Mouse (Mus musculus) heart, embryonic 14.5 days (tissue): Measurements from ENCODE around the gene Nexn. TPM values are rescaled to one million over a fixed set of nuclear protein-coding genes. Genes with fewer than 3 reads are reported as not detected.
"Not testable (repeated sequence)": the region's sequence is repeated elsewhere in the genome, so short reads cannot be mapped to it uniquely, and the experiment has no call there.

Experiments used
- ATAC-seq: fragments of 200-750 bp; cut with Nextera tagmentation; 2 replicates; pipeline ENCODE4 v1.8.0; 2017; ENCODE audit warnings: low read depth, moderate TSS enrichment; ENCODE audit not compliant: insufficient number of reproducible peaks, insufficient read depth, low FRiP score
- H3K27ac ChIP-seq, 2 experiments: fragments of 200-500 bp in 1 of 2; fragments of 300-500 bp in 1 of 2; sonication (generic) in 1 of 2; replicated peaks in 1 of 2; 2 replicates each; pipeline ENCODE4 v1.5.1; 2012 to 2014; ENCODE audit warnings: low read depth in 2 of 2, low read length in 2 of 2, control low read depth in 1 of 2, mild to moderate bottlenecking in 1 of 2, mixed read lengths in 1 of 2; ENCODE audit not compliant: control insufficient read depth in 1 of 2, insufficient read depth in 1 of 2
- H3K27me3 ChIP-seq: fragments of 300-500 bp; sonication (generic); 2 replicates; pipeline ENCODE4 v1.6.1; 2014; ENCODE audit warnings: mild to moderate bottlenecking, low read length, control low read depth; ENCODE audit not compliant: control insufficient read depth, insufficient read depth
- H3K36me3 ChIP-seq: fragments of 300-500 bp; sonication (generic); 2 replicates; pipeline ENCODE4 v1.6.1; 2014; ENCODE audit warnings: mild to moderate bottlenecking, control low read depth, low read length, mixed read lengths; ENCODE audit not compliant: control insufficient read depth, insufficient read depth
- H3K4me1 ChIP-seq, 2 experiments: fragments of 200-500 bp in 1 of 2; fragments of 300-500 bp in 1 of 2; sonication (generic) in 1 of 2; 2 replicates each; pipeline ENCODE4 v1.6.1; 2012 to 2014; ENCODE audit warnings: low read length in 2 of 2, control low read depth in 1 of 2, mixed read lengths in 1 of 2; ENCODE audit not compliant: control insufficient read depth in 2 of 2, insufficient read depth in 2 of 2
- H3K4me2 ChIP-seq: fragments of 300-500 bp; sonication (generic); 2 replicates; pipeline ENCODE4 v1.6.1; 2014; ENCODE audit warnings: mild to moderate bottlenecking, low read length
- H3K4me3 ChIP-seq, 2 experiments: fragments of 200-500 bp in 1 of 2; fragments of 300-500 bp in 1 of 2; sonication (generic) in 1 of 2; 2 replicates each; pipeline ENCODE4 v1.5.1; 2012 to 2014; ENCODE audit warnings: low read length in 2 of 2, mild to moderate bottlenecking in 2 of 2, control low read depth in 1 of 2, low read depth in 1 of 2, moderate library complexity in 1 of 2; ENCODE audit not compliant: control insufficient read depth in 1 of 2, insufficient read depth in 1 of 2
- H3K9ac ChIP-seq: fragments of 300-500 bp; sonication (generic); 2 replicates; pipeline ENCODE4 v1.6.1; 2014; ENCODE audit warnings: mild to moderate bottlenecking, low read length
- H3K9me3 ChIP-seq: fragments of 300-500 bp; sonication (generic); 2 replicates; pipeline ENCODE4 v1.6.1; 2016; ENCODE audit warnings: low read length, control low read depth; ENCODE audit not compliant: control insufficient read depth
- whole genome bisulfite sequencing: fragments of 180-500 bp; shearing (Covaris S2); extraction: QIAGEN DNeasy Blood & Tissue Kit; methylation state at CpG from one replicate; pipeline ENCODE4 v1.1.7; 2014; 5-methylcytosine and 5-hydroxymethylcytosine counted together
- polyA plus RNA-seq: library from polyadenylated mRNA; unstranded; fragments of >200 nt; fragmentation: Nextera tagmentation; extraction: Ambion mirVana; gene quantifications from 2 replicates; pipeline ENCODE4 v1.2.1, GENCODE M21; 2014

Nexn gene
- polyA plus RNA-seq = 238 and 249 TPM in 2 replicates

DNA sequence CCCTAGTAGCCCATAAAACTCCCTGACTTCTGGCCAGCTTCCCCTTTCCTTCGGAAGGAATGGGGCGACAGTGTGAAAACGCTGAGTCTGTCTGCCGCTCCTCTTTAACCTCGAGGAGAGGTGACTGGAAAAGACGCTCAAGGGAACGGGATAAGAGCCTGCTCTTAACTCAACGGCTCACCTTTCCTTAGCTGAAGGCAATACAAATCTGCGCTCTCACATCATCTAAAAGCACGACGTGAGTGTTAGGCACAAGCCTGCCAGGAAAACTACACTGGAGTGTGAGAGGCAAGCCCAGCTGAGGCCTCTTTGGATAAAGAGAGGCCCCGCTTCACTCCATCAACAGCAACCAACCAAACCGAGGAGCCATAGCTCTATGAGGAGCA is at the start of gene Nexn:
Nexn (minus strand) TSS at position 315 of the 386 bp plus-strand sequence.
- Histone ChIP-seq H3K27me3 (no peaks in the 10 kb centered on the region), H3K4me3 (peak within 1 kb of the TSS; percentile 75 to 78), H3K27ac (peak within 1 kb of the TSS; percentile 99 to 100), H3K4me2 (peak within 1 kb of the TSS; percentile 88), H3K36me3 (peaks cover 16% of the 10 kb centered on the region; the same call in 1 of the 2 replicates), H3K9ac (peak within 1 kb of the TSS; percentile 99), H3K9me3 (no peaks in the 10 kb centered on the region), H3K4me1 (peaks cover 17 to 35% of the 10 kb centered on the region in 2 experiments)
- peak; percentile 19; the same call in 1 of the 2 replicates for ATAC-seq
- WGBS = 3% methylated on average over 13 of the region's 13 CpGs

DNA sequence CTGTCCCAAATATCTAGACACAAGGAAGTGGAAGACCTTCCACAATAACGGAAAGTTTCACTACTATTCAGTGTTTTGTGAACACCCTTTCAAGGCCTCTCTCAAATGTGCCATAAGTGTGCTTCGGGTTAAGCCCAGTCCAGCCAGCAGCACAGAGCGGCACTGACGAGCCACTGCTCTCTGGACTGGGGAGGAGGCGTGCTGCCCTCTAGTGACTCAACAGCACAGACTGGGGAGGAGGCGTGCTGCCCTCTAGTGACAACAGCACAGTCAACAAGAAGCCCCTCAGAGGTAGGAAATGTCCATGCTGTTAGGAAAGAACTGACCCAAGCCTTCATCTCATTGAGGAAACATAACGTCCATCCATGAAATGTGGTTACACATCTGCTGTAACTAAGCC is 49.5 kb upstream of the Nexn start:
- H3K4me2 ChIP-seq = no peak overlapping the region
- 7% methylated on average over 7 of the region's 7 CpGs for WGBS
- H3K9me3 ChIP-seq = no peaks in the 10 kb centered on the region
- peak overlapping the region in 1 of 2 experiments; percentile 46; a peak in 1 of 4 replicates for H3K27ac ChIP-seq
- peaks cover 8 to 20% of the 10 kb centered on the region in 2 experiments; a peak in 3 of 4 replicates for H3K4me1 ChIP-seq
- H3K4me3 ChIP-seq = no peak overlapping the region
- no peaks in the 10 kb centered on the region for H3K27me3 ChIP-seq
- peaks cover 24% of the 10 kb centered on the region for H3K36me3 ChIP-seq
- 0 out of 2 replicates have a peak overlapping the region, but pooled peaks have one; percentile 17 for H3K9ac ChIP-seq
- peak; percentile 90 for ATAC-seq

DNA sequence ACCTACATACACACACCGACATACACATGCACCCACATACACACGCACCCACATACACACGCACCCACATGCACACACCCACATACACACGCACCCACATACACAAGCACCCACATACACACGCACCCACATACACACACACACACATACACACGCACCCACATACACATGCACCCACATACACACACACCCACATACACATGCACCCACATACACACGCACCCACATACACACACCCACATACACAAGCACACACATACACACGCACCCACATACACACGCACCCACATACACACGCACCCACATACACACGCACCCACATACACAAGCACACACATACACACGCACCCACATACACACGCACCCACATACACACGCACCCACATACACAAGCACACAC is 48.5 kb upstream of the Nexn start:
- H3K4me3 ChIP-seq, H3K27ac ChIP-seq, H3K27me3 ChIP-seq, H3K4me2 ChIP-seq, ATAC-seq, H3K9ac ChIP-seq, H3K9me3 ChIP-seq: not testable (repeated sequence)
- H3K36me3 ChIP-seq = peaks cover 18% of the 10 kb centered on the region
- H3K4me1 ChIP-seq = peaks cover 15 to 26% of the 10 kb centered on the region in 2 experiments
- WGBS = 81% methylated on average over 14 of the region's 14 CpGs

DNA sequence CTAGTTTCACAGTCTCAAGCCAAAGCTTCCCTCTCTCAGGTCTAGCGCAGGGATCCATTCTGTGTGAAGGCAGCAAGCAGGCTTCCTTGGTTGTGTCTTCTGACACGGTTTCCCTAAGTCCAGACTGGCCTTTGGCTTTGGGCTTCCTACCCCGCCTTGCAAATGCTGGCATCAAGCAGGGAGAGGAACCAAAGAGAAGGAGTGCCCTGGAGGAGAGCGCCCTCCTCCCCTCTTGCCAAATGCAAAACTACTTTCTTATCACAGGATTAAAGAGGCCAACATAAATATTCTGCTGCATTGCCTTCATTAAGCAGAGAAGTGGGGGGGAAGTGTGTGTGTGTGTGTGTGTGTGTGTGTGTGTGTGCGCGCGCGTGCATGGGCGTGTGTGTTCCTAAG is 43.1 kb upstream of the Nexn start:
- 61% methylated on average over 9 of the region's 9 CpGs for WGBS

DNA sequence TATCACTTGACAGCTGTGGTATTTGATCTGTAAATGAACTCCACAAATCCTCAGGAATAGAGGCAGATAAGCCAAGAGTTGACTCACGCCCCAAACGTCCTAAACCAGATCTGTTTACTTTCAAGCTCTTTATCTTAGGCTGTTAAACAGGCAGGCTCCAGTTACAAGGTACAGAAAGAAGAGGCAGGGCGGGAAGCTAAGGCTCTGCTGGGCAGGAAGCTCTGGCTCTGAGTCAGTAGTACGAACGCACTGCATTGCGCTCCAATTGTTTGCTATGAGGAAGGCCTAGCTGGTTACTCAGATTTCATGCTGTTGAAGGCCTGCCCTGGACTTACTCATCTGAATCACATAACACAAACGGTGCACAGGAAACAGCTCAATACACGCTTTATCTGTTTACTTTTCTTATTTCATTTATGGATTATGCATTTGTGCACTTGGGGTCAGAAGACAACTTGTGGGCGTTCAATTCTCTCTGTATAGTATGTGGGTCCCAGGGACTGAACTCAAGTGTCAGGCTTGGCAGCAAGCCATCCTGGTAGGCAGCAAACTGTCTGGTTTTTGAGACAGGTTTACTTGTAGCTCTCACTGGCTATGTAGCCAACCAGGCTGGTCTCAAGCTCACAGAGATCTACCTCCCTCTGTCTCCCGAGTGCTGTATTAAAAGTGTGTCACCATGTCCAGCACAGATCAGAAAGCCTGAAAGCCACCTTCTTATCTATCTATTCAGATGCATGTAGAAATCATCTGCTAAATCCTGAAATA is 42.5 kb upstream of the Nexn start:
- H3K27ac ChIP-seq = peak overlapping the region; percentile 97 to 99
- H3K36me3 ChIP-seq = peaks cover 15% of the 10 kb centered on the region
- 4% methylated on average over 10 of the region's 10 CpGs for WGBS
- H3K4me2 ChIP-seq = peak overlapping the region; percentile 11
- no peaks in the 10 kb centered on the region for H3K27me3 ChIP-seq
- peaks cover 44 to 73% of the 10 kb centered on the region in 2 experiments for H3K4me1 ChIP-seq
- peak overlapping the region; percentile 70 for H3K9ac ChIP-seq
- H3K4me3 ChIP-seq = no peak overlapping the region
- no peaks in the 10 kb centered on the region for H3K9me3 ChIP-seq
- ATAC-seq = peak; percentile 72

More for the DNA sequence above, 43.1 kb upstream of the Nexn start:
- Histone ChIP-seq H3K4me2 (peak overlapping the region; percentile 11), H3K9ac (peak overlapping the region; percentile 70), H3K4me1 (peaks cover 44 to 72% of the 10 kb centered on the region in 2 experiments), H3K27me3 (no peaks in the 10 kb centered on the region), H3K27ac (peak overlapping the region; percentile 97 to 99), H3K9me3 (no peaks in the 10 kb centered on the region), H3K36me3 (peaks cover 15% of the 10 kb centered on the region), H3K4me3 (no peak overlapping the region)
- ATAC-seq = peak; percentile 37; the same call in 1 of the 2 replicates

DNA sequence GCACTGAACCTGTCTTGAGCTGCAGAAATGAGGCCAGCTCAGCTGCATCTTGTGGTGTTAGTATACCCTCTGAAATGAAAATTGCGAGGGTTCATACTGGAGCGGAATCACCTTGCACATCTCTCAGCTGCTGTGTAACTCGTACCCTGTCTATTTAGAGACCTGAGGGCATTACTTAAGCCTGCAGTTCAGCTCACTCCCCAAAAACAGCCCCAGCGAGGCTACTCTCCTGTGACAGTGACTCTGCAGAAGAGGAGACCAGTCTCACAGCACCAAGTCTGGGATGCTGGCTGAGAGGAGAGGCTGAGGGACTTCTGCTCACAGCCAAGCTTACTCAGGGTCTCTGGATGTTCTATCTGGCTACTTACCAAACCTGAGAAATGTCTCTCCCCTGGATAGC is 39.8 kb upstream of the Nexn start:
- Histone ChIP-seq H3K36me3 (0 out of 2 replicates have a peak, but pooled peaks cover 4% of the 10 kb centered on the region), H3K27me3 (no peaks in the 10 kb centered on the region), H3K27ac (peak overlapping the region; percentile 78 to 99), H3K9me3 (peaks cover 2% of the 10 kb centered on the region; the same call in 1 of the 2 replicates), H3K4me2 (no peak overlapping the region), H3K4me3 (no peak overlapping the region), H3K9ac (peak overlapping the region; percentile 49), H3K4me1 (peaks cover 48 to 69% of the 10 kb centered on the region in 2 experiments)
- 60% methylated on average over 4 of the region's 4 CpGs for WGBS
- ATAC-seq = no peak

DNA sequence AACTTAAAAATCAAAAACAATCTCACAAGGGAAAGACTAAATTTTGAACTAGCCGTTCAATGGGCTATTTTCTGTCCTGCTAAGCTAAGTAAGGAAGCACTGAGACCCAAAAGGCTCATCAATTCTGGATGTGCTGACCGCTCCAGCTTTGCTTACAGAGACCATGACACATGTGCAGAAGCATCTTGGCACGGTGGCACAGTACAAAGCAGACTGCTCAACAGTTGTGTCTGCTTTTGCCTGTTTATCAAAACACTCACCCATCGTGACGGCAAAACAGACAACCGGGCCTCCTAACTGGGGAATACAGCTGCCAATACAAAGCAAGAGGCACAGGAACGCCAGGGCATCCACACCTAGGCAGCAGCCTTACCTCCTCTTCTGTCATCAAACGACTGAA is 38.9 kb upstream of the Nexn start:
- Histone ChIP-seq H3K4me2 (no peak overlapping the region), H3K36me3 (0 out of 2 replicates have a peak, but pooled peaks cover 7% of the 10 kb centered on the region), H3K27ac (peak overlapping the region; percentile 98 to 99), H3K9ac (peak overlapping the region; percentile 49), H3K4me1 (peaks cover 43 to 65% of the 10 kb centered on the region in 2 experiments), H3K27me3 (no peaks in the 10 kb centered on the region), H3K4me3 (no peak overlapping the region), H3K9me3 (peaks cover 3% of the 10 kb centered on the region; the same call in 1 of the 2 replicates)
- no peak for ATAC-seq
- 32% methylated on average over 8 of the region's 8 CpGs for WGBS
